Mouse (Mus musculus) liver, postnatal 0 days (tissue): ENCODE results near the gene Ccl25.

Experiments used
- CTCF ChIP-seq: sonication (generic); IDR thresholded peaks from 2 replicates; pipeline ENCODE4 v1.5.1; 2016; ENCODE audit warnings: antibody characterized with exemption, low read depth
- EP300 ChIP-seq: IDR thresholded peaks from 2 replicates; pipeline ENCODE4 v1.6.1; 2016; ENCODE audit warnings: antibody characterized with exemption, low read depth, mild to moderate bottlenecking

DNA sequence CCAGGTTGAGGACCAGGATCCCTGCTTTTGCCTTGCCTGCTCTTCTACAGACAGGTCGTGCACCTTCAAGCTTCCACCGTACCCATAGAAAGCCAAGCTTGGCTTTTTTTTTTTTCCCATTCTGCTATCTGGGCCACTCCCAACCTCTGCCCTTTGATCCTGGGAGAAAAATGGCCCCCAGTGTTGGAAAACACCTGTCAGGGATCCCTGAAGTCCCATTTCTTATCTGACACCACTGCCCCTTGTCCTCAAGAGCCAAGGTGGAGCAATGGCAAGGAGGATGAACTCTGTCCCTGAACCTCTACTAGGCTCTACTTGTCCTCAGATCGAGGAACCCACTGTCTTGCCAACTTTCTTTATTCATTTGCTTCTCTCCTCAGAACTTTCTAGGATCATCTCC, 25.6 kb downstream of the Ccl25 start:
- TF ChIP-seq CTCF (no peak), EP300 (no peak)
